Mouse (Mus musculus): ENCODE data around the gene Dusp7. TPM values are rescaled to one million over a fixed set of nuclear protein-coding genes. Genes with fewer than 3 reads are reported as not detected.
A peak's percentile ranks its signal among the peaks of the same experiment; 100 is the strongest.

The Dusp7 gene
- total RNA-seq, 2 experiments from 2014 or later, result 13.8 to 31.7 TPM

- DNase-seq, result no peak
Measured at GRCm38 (mm10) chr9:106420608-106421007, 52.2 kb downstream of the Dusp7 start.

- no peak for DNase-seq
Measured at GRCm38 (mm10) chr9:106421033-106421864, 52.8 kb downstream of the Dusp7 start.

GRCm38 (mm10) chr9:106421865-106422160 is 53.4 kb downstream of the Dusp7 start:
- peak; percentile 68 for DNase-seq

Other genes starting within 250 kb of the Dusp7 start
- gene Glyctk, start 210.5 kb upstream of the Dusp7 start, total RNA-seq (2021), result under 1 TPM; 0.38 to 0.56 TPM
- gene Wdr82, start 197.7 kb upstream of the Dusp7 start, total RNA-seq (2021), result 10 to 100 TPM; 22.4 to 24.3 TPM
- 1 to 10 TPM; 2.6 to 4.7 TPM for gene Ppm1m, start 168.9 kb upstream of the Dusp7 start, total RNA-seq (2021)
- gene Twf2, start 165.5 kb upstream of the Dusp7 start, total RNA-seq (2021), result 100 to 1,000 TPM in 1 of 2 experiments, 10 to 100 TPM in 1; 95.6 to 126 TPM
- gene Tlr9, start 146.0 kb upstream of the Dusp7 start, total RNA-seq (2021), result under 1 TPM; 0.21 to 0.33 TPM
- 100 to 1,000 TPM; 260 to 287 TPM for gene Alas1, start 120.0 kb upstream of the Dusp7 start, total RNA-seq (2021)
- gene Poc1a, start 87.6 kb upstream of the Dusp7 start, total RNA-seq (2021), result 1 to 10 TPM in 1 of 2 experiments, under 1 TPM in 1; 0.90 to 2.1 TPM
- gene Rpl29, start 60.8 kb downstream of the Dusp7 start, total RNA-seq (2021), result 100 to 1,000 TPM; 243 to 260 TPM
- 10 to 100 TPM; 11.0 to 11.3 TPM for gene Acy1, start 69.7 kb downstream of the Dusp7 start, total RNA-seq (2021)
- 1 to 10 TPM; 4.7 to 4.8 TPM for gene Abhd14b, start 78.8 kb downstream of the Dusp7 start, total RNA-seq (2021)
- 10 to 100 TPM; 14.7 to 18.3 TPM for gene Abhd14a, start 79.0 kb downstream of the Dusp7 start, total RNA-seq (2021)
- 10 to 100 TPM; 54.6 to 59.7 TPM for gene Pcbp4, start 84.7 kb downstream of the Dusp7 start, total RNA-seq (2021)
- gene Gpr62, start 97.3 kb downstream of the Dusp7 start, total RNA-seq (2021), result under 1 TPM in 1 of 2 experiments, not detected in 1; 0.18 TPM
- 10 to 100 TPM; 17.1 to 18.7 TPM for gene Rrp9, start 107.3 kb downstream of the Dusp7 start, total RNA-seq (2021)
- 10 to 100 TPM; 54.3 to 90.0 TPM for gene Parp3, start 108.3 kb downstream of the Dusp7 start, total RNA-seq (2021)
- not detected for gene Iqcf1, start 131.3 kb downstream of the Dusp7 start, total RNA-seq (2021)
- gene Iqcf5, start 145.9 kb downstream of the Dusp7 start, total RNA-seq (2021), result not detected
- gene Iqcf3, start 193.0 kb downstream of the Dusp7 start, total RNA-seq (2021), result not detected
- not detected for gene Iqcf4, start 202.4 kb downstream of the Dusp7 start, total RNA-seq (2021)

Data from gastrocnemius, postnatal 25 days (tissue).